Mouse (Mus musculus): ENCODE data around the gene Tmem37.

Tmem37 gene

GRCm38 (mm10) chr1:120057674-120058430, 16.0 kb downstream of the Tmem37 start:
- no peak for DNase-seq (ENCODE audit: low spot score)

DNA sequence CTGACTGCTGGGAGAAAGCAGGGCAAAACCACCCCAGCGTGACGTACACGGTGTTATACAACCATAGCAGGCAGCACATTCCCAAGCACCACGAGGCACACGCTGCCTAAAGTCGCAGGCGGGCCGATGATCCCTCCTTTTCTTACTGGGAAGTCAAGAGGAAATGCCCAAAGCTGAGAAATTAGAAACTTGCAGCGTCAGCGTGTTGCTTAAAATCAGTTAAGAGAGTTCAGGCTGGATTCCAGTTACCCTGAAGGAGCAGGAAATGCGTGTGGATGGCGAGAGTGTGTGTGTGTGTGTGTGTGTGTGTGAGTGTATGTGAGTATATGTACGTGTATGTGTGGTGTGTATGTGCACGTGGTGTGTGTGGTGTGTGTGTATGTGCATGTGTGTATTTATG, 16.8 kb downstream of the Tmem37 start:
- no peak for DNase-seq (ENCODE audit: low spot score)

DNA sequence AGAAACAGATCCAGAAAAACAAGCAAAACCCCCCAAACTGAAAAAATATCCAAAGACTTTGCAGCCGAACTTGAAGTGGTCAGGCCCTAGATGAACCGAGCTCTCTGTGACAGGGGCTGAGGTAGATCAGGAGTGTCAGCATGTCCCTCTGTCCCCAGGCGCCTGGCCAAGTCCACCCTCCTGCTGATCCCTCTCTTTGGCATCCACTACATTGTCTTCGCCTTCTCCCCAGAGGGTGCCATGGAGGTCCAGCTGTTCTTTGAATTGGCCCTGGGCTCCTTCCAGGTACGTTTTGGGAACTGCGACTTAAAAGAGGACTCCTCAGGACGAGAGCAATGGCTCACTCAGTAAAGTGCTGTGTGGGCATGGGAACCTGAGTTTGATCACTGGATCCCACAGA, 17.6 kb downstream of the Tmem37 start:
- DNase-seq (ENCODE audit: low spot score) = no peak

GRCm38 (mm10) chr1:120055475-120055874, 18.4 kb downstream of the Tmem37 start:
- DNase-seq (ENCODE audit: low spot score) = no peak

GRCm38 (mm10) chr1:120054997-120055396, 18.9 kb downstream of the Tmem37 start:
- DNase-seq (ENCODE audit: low spot score) = no peak

DNA sequence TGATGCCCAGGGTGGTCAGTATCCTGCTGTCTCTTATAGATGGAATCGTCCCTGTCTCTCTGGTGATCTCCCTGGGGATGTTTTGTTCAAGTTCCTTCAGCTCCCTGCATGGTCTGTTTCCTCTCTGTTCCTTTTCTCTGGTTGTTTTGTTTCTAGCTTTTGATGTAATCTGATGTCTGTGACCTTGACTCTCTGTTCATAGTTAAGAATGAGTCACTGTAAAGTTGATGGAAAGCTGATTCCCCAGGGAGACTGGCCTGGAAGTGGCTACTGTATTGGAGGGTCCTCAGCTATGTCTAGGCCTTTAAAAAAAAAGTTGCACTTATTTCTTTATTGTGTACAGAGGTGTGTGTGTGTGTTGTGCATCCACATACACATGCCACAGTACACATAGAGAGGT, 22.8 kb downstream of the Tmem37 start:
- DNase-seq (ENCODE audit: low spot score) = no peak

DNA sequence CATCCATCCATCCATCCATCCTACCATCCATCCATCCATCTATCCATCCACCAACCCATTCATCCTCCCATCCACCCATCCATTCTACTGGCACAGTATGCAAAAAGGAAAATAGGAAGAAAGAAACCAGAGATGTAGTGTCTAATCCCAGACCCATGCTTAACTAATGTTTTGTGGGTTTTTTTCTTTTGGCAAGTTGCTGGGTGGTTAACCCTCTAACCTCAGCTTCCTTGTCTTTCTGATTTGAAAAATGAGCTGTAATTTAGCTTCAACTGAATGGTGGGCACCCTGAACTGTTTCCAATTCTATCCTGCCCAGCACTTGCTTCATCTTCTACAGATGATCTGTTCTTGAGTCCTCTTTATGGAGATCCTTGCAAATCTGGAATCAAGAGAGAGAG, 26.5 kb downstream of the Tmem37 start:
- DNase-seq (ENCODE audit: low spot score) = no peak

DNA sequence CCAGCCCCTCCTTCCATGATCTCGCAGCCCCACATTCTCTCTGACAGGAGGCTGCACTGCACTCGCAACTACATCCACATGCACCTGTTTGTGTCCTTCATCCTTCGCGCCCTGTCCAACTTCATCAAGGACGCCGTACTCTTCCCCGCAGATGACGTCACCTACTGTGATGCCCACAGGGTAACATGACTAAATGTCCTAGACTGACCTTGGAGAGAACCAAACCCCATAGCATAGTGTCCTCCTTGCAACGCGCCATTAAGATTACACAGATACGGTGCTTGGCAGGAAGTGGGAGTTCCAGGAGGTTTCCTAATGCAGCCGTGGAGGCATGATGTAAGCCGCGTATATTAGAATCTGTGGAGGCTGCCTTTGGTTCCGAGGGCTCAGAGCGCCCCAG, 29.3 kb downstream of the Tmem37 start:
- DNase-seq (ENCODE audit: low spot score) = no peak

DNA sequence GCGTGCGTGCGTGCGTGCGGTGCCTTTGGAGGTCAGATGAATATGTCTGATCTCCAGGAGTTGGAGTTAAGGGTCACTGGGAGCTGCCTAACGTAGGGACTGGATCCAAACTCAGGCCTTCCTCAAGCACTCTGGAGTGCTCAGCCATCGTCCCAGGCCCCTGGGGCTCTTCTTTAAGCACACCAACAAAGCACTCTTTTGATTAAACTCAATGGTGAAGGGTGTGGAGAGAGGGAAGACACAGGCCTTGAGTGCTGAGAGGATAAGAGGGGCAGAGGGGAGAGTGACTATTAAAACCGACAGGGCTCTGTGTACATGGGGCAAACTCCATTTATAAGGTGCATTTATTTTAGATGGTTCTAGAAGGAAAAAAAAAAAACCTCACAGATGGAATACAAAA, 31.5 kb downstream of the Tmem37 start:
- DNase-seq (ENCODE audit: low spot score) = no peak

GRCm38 (mm10) chr1:120038594-120038993, 35.3 kb downstream of the Tmem37 start:
- DNase-seq (ENCODE audit: low spot score) = no peak

DNA sequence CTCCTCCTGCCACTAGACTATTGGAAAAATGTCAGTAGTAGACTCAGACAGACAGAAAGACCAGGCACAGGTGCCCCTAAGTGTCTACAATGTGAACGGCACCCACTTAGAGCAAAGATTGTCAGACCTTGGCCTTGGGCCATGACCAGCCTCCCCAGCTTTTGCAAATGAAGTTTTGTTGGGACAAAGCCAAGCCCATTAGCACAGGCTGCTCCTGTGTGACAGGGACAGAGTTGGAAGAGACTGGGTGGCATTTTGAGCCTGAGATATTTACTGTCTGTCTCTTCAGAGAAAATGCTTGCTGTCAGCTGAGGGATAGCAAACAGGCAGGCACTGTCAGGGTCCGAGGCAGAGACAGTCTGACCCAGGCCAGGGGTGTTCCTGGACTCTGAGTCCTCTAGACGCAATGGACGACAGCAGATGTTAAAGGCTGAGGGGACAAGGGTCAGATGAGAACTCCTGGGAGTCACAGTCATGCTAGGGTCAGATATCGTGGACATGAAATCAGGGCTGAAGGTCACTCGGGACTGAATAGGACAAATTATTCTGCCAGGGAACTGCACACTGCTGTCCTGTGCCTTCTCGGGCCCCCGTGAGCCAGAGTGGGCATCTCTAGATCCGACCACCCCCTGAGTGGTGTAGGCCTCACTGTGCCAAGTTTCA, 36.7 kb downstream of the Tmem37 start:
- DNase-seq (ENCODE audit: low spot score) = no peak

- no peak for DNase-seq (ENCODE audit: low spot score)
Measured at GRCm38 (mm10) chr1:120035456-120036034, 38.3 kb downstream of the Tmem37 start.

DNA sequence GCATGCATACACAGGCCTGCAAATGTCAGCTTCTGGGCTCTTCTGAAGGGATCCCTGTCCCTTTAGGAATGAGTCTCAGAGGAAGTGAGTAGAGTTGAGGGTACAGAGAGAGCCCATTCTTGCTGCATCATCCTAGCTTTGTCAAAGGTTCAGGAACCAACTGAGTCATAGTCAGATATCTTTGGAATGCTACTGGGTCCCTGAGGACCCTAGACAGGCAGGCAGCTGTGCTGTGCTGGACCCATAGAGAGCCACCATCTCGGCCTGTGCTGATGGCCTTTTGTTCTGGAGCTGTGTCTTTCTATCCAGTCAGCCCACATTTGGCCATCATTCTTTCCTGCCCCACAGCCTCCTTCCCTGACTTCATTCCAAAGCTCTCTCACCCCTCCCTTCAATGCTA, 39.1 kb downstream of the Tmem37 start:
- DNase-seq (ENCODE audit: low spot score) = no peak

GRCm38 (mm10) chr1:120033469-120033854, 40.4 kb downstream of the Tmem37 start:
- DNase-seq (ENCODE audit: low spot score) = no peak

DNA sequence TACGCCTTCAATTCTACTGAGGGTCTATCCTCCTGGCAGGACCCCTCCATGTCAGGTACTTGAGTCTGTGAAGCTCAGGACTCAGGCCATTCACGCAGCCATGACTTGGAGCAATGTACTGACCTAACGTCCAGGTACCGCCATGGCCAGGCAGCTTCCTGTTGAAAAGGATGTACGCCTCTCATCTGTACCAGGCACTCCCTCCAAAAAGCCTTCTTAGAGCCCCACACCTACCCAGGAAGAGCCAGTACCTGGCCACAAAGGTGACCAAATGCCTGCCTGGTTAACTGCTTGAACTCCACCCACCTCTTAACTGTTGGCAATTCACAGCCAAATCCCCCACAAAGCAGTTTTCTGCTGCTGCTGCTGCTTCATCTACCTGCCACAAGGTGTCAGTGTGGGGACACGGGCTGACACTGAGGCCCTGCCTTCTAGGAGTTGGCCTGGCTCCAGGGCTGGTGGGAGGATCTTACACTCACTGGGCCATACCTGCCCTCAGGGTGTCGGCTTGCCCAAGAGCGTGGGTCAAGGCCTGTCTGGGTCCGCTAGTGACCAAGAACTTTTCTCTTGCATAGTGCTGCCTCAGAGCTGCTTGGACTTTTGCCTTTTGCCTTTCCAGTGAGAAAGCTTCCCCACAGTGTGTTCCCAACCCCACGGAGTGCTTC, 40.9 kb downstream of the Tmem37 start:
- DNase-seq (ENCODE audit: low spot score) = peak; percentile 79

DNA sequence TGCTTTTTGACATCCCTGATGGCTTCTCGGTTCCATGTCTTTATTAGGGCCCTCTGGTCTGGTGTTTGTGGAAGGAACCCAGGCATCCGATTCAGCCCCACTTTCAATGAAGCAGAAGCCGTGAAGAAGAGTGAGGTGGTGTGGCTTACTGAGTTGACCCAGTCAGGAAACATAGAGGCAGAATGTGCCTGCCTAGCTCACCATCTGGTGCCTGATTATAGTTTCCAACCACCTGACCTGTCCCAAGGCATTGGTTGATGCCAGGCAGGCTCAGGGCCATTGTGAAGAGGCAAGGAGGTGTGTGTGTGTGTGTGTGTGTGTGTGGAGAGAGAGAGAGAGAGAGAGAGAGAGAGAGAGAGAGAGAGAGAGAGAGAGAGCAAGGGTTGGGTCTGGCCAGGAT, 43.4 kb downstream of the Tmem37 start:
- DNase-seq (ENCODE audit: low spot score) = no peak

DNA sequence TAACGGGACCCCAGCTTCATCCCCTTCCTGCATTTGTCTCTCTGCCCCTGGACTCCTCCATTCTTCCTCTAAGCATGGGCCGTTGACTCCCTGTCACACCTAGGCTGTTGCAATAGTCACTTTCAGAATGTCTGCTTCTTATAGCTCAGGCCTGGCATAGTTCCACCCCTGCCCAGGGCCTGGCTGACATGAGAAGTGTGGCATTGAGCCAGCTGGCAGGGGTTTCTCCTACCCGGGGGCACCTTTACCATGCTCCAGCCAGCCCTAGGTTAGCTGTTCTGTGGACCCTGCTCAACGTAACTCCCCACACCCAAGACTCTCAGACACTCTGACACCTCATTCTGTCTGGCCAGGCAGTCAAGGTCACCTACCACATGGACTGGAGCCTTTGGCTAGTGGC, 46.2 kb downstream of the Tmem37 start:
- DNase-seq (ENCODE audit: low spot score) = no peak

DNA sequence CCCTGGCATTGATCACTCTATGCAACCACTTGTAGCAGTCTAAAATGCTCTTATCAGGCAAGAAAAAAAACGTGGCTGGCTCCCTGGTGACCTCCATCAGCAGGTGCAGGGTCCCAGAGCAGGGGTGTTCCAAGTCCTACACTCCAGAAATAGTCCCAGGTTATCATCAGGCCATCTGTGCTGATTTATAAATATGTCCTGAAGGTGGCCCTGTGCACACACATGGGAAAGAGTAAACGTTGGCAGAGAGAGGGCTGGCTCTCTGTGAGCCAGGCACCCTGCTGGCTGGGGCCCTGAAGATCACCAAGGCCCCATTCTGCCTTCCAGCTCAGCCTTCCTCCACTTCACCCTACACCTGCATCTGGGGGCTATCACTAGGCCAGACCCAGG, 48.8 kb downstream of the Tmem37 start:
- DNase-seq (ENCODE audit: low spot score) = no peak

DNA sequence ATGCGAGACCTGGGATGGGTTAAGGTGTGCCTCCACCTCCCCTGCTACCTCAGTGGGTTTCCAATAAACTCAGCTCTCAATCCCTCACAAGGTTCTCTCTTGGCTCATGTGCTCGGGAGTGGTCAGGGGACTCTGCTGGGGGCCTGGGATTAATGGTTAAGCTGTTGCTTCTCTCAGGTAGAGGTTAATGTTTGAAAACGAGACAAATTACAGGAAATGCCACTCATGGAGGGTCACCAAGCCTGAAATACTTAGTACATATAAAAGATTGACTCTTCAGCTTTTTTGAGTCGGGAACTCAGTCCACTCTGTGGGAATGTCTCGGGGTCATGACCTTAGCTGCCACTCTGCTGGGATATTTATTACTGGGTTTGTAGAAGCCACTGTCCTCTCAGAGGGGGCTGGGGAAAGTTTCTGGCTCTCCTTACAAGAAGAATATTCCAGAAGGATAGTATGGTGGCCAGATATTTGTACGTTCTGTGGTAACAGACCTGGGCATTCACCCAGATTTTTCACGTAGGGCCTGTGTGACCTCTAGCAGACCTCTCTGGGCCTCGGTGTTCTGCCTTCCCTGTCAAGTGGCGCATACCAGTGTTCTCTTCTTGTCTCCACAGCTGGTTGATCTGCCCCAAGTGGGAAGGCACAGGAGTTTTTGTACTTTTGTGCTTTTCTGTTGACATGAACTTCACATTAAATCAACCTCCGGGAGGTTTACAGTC, 49.4 kb downstream of the Tmem37 start:
- no peak for DNase-seq (ENCODE audit: low spot score)

GRCm38 (mm10) chr1:120021951-120022350, 51.9 kb downstream of the Tmem37 start:
- DNase-seq (ENCODE audit: low spot score) = no peak

DNA sequence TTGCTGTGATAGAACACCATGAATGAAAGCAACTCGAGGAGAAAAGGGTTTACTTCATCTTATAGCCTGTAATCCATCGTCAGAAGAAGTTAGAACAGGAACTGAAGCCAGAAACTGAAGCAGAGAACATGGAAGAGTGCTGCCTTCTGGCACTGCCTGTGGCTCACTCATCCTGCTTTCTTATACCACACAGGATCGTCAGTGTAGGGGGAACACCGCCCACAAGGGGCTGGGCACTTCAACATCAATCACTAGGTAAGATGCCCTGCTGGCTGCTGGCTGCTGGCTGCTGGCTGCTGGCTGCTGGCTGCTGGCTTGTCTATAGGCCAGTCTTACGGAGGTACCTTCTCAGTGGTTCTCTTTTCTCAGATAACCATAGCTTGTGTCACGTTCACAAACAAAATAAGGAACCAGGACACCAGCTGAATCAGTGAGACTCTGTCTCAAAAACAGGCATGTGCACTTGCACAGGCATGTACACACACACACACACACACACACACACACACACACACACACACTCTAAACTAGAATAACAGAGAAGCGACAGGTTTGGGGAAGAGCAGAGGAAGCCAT, 53.5 kb downstream of the Tmem37 start:
- no peak for DNase-seq (ENCODE audit: low spot score)

GRCm38 (mm10) chr1:120019428-120019827, 54.4 kb downstream of the Tmem37 start:
- DNase-seq (ENCODE audit: low spot score) = no peak
